Mouse (Mus musculus): ENCODE results near the gene Mgl2. TPM values are rescaled to one million over a fixed set of nuclear protein-coding genes. Genes with fewer than 3 reads are reported as not detected.

The Mgl2 gene
- polyA plus RNA-seq, 1 experiment from 2014 or later, result 6.0 TPM

DNA sequence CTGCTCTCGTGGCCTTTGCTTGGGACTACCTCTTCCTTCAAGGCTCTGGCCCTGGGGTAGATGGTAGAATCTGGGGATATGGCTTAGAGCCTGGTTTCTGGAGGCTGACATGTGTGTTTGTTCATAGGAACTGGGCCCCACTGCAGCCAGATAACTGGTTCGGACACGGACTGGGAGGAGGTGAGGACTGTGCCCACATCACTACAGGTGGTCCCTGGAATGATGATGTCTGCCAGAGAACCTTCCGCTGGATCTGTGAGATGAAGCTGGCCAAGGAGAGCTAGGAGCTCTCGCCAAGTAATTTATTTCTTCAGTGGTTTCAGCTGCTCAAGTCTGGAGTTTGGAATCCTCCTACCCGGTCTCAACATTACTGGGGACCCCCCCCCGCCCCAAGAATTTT lies 40.2 kb downstream of the Mgl2 start:
- no peak for DNase-seq (ENCODE audit: low spot score)

DNA sequence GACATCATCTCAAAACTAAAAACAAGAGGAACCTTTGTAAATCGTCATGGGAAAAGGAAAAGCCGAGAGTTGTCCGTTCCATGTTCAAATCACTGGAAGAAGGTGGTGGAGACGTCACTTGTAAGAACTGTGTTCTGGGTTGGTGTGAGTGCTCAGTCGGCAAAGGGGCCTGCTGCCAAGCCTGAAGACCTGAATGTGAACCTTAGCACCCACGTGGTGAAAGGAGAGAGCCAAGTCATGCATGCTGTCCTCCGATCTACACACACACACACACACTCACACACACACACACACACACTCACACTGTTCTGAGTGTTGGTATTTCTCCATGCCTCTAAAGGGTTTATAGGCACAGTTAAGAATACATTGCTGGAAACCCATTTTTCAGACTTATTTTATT lies 41.1 kb downstream of the Mgl2 start:
- DNase-seq (ENCODE audit: low spot score), result no peak

DNA sequence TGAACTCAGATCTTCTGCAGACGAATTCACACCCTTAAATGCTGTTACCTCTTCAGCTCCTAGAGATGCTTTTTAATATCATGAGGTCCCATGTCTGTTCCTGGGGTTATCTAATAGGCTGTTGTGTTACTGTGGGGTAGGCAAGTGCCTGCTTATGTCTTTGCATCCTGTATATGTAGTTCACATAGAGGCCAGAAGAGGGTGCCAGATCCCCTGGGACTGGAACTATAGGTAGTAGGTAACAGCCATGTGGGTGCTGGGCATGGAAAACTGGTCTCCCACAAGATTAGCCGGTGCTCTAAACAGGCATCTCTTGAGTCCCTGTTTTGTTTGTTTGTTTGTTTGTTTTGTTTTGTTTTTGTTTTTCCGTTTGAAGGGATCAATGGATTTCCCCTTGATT lies 41.7 kb downstream of the Mgl2 start:
- peak; percentile 63 for DNase-seq (ENCODE audit: low spot score)

DNA sequence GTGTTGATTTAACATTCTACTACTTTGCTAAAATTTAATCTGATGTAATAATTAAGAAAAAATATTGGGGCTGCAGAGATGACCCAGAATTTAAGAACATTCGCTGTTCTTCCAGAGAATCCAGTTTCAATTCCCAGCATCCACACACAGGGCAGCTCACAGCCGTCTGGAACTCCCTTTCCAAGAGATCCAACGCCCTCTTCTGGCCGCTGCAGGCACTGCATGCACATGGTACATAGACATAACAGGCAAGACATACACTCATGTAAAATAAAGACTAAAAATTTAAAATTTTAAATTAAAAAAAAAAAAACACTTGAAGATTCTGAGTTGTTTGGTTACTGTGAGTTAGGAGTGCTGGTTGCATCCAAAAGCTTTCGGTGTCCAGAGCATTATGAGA lies 42.2 kb downstream of the Mgl2 start:
- DNase-seq (ENCODE audit: low spot score), result no peak

DNA sequence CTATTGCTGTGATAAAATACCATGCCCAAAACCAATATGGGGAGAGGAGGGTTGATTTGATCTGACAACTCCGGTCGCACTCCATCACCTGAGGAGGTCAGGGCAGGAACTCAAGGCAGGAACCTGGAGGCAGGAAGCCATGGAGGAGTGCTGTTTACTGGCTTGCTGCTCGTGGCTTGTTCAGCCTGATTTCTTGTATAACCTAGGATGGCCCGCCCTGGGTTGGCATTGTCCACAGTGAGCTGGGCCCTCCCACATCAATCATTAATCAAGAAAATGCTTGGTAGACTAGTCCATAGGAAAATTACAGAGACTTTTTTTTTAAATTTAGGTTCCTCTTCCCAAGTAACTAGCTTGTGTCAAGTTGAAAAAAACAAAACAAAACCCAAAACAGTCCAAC lies 44.4 kb downstream of the Mgl2 start:
- DNase-seq (ENCODE audit: low spot score), result no peak

DNA sequence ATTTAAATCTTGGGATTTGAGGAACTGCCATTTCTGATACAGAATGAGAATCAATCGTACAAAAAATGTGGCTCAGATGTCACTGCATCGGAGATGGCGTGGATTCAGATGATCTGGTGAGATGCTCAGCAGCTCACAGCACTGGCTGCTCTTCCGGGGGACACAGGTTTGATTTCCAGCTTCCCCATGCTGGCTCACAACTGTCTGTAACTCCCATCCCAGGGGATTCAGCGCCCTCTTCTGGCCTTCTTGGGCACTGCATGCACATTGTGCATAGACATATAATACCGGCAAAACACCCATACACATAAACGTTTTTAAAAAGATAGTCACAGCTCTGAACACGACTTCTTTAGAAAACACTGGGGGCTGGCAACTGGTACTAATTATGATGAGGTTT lies 47.5 kb downstream of the Mgl2 start:
- no peak for DNase-seq (ENCODE audit: low spot score)

DNA sequence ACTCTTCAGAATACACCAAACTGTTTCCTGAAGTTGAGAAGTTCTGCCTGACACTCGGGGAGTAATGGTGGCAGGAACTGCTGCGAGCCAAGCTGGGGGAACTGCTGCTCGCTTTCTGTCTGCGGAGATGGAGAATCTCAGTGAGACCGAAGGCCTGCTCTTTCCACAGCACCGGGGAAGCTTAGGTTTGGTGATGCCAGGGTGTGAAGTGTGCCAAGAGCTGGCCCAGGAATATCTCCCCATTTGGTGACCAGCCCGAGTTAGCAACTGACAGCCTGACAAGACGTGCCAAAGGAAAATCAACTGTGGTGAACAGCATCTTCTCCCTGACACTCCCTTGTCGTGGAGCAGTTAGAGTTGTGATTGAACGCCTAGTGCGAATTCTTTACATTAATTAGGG lies 48.2 kb downstream of the Mgl2 start:
- no peak for DNase-seq (ENCODE audit: low spot score)

DNA sequence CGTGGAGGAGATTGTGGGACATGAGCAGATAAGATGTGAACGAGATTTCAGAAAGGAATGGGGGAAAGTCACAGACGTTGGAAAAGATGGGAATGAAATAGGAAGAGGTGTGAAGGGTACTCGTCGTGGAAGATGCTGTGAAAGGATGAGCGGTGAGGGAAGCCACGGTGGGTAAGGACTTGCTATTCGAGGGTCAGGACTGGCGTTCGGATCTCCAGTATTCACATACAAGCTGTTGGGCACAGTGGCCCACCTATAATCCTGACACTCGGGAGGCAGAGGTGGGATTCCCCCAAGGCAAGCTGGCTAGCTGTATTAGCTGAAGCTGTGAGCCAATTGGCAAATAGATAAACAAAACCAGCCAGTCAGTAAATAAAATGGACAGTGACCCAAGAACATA lies 48.6 kb downstream of the Mgl2 start:
- no peak for DNase-seq (ENCODE audit: low spot score)

DNA sequence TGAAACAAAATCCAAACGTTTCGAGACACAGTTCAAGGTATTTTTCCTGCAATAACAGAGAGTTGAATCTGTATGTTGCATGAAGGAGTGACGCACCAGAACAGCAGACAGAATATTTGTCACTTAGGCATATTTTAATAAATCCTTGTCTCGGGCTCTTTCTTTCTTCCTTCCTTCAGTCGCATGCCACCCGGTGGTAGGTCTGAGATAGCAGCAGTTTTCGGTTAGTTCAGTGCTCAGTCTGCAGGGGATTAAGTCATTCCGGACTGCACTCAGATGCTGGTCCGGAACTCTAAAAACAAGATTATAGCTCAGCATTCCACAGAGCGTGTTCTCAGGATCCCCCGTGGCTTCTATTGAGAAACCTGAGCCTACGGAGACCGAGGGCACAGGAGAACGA lies 49.3 kb downstream of the Mgl2 start:
- peak; percentile 20 for DNase-seq (ENCODE audit: low spot score)

DNA sequence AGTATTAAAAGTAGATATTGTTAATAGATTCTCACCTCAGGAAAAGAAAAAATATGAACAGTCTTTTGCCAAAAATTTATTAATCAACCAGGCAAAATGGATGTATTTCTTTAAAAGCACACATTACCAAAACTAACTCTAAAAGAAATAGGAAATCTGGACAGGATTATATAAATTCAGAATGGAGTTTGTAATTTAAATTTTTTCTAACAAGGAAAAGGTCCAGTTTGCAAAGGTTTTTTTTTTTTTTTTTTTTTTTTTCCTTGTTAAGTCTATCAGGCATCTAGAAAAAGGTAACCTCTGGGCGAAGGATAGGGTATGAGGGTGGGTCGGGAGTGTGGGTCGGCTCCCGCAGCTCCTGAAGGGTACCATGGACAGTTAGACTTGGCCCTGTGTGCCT lies 50.4 kb downstream of the Mgl2 start:
- DNase-seq (ENCODE audit: low spot score), result no peak

DNA sequence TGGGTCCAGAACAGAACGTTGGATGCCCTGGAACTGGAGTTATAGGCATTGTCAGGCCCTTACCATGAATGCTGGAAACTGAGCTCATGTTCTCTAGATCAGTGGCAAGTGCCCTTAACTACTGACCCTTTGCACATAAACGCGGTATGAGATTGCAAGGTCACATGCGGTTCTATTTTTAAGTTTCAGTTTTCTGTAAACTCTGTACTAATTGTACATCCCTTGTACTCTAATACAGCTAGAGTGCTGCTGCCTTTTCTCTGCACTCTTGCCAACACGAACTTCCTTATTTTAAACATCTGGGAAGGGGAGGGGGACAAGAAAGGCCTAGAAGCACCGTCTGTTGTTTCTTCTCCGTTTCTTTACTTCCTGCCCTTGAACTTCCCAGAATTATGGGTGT lies 55.0 kb downstream of the Mgl2 start:
- no peak for DNase-seq (ENCODE audit: low spot score)

Other genes with a start within 250 kb of the Mgl2 start
- 1.7 and 2.3 TPM in 2 replicates for gene Kctd11, start 248.9 kb upstream of the Mgl2 start, polyA plus RNA-seq (2015; fragmentation: Nextera tagmentation; extraction: Ambion mirVana)
- 150 and 176 TPM in 2 replicates for gene Acap1, start 234.8 kb upstream of the Mgl2 start, polyA plus RNA-seq (2015; fragmentation: Nextera tagmentation; extraction: Ambion mirVana)
- 19.8 and 26.0 TPM in 2 replicates for gene 2810408A11Rik, start 229.3 kb upstream of the Mgl2 start, polyA plus RNA-seq (2015; fragmentation: Nextera tagmentation; extraction: Ambion mirVana)
- 6.2 and 7.5 TPM in 2 replicates for gene Neurl4, start 229.3 kb upstream of the Mgl2 start, polyA plus RNA-seq (2015; fragmentation: Nextera tagmentation; extraction: Ambion mirVana)
- gene Gps2, start 216.4 kb upstream of the Mgl2 start, polyA plus RNA-seq (2015; fragmentation: Nextera tagmentation; extraction: Ambion mirVana), result 94.8 and 106 TPM in 2 replicates
- 2,117 and 2,260 TPM in 2 replicates for gene Eif5a, start 208.4 kb upstream of the Mgl2 start, polyA plus RNA-seq (2015; fragmentation: Nextera tagmentation; extraction: Ambion mirVana)
- gene Ybx2, start 194.5 kb upstream of the Mgl2 start, polyA plus RNA-seq (2015; fragmentation: Nextera tagmentation; extraction: Ambion mirVana), result 2.6 and 3.6 TPM in 2 replicates
- 11.7 and 11.9 TPM in 2 replicates for gene Slc2a4, start 182.1 kb upstream of the Mgl2 start, polyA plus RNA-seq (2015; fragmentation: Nextera tagmentation; extraction: Ambion mirVana)
- gene Cldn7, start 165.6 kb upstream of the Mgl2 start, polyA plus RNA-seq (2015; fragmentation: Nextera tagmentation; extraction: Ambion mirVana), result 14.4 and 14.8 TPM in 2 replicates
- 24.1 and 25.6 TPM in 2 replicates for gene Ctdnep1, start 149.2 kb upstream of the Mgl2 start, polyA plus RNA-seq (2015; fragmentation: Nextera tagmentation; extraction: Ambion mirVana)
- gene Elp5, start 147.8 kb upstream of the Mgl2 start, polyA plus RNA-seq (2015; fragmentation: Nextera tagmentation; extraction: Ambion mirVana), result 92.6 and 98.6 TPM in 2 replicates
- gene Gabarap, start 139.2 kb upstream of the Mgl2 start, polyA plus RNA-seq (2015; fragmentation: Nextera tagmentation; extraction: Ambion mirVana), result 400 and 425 TPM in 2 replicates
- 52.2 and 61.3 TPM in 2 replicates for gene Phf23, start 134.6 kb upstream of the Mgl2 start, polyA plus RNA-seq (2015; fragmentation: Nextera tagmentation; extraction: Ambion mirVana)
- 20.6 and 21.0 TPM in 2 replicates for gene Dvl2, start 129.7 kb upstream of the Mgl2 start, polyA plus RNA-seq (2015; fragmentation: Nextera tagmentation; extraction: Ambion mirVana)
- 105 and 107 TPM in 2 replicates for gene Acadvl, start 114.9 kb upstream of the Mgl2 start, polyA plus RNA-seq (2015; fragmentation: Nextera tagmentation; extraction: Ambion mirVana)
- 3.8 and 6.6 TPM in 2 replicates for gene Dlg4, start 113.4 kb upstream of the Mgl2 start, polyA plus RNA-seq (2015; fragmentation: Nextera tagmentation; extraction: Ambion mirVana)
- 0.31 and 0.49 TPM in 2 replicates for gene Asgr1, start 76.2 kb upstream of the Mgl2 start, polyA plus RNA-seq (2015; fragmentation: Nextera tagmentation; extraction: Ambion mirVana)
- 0.26 and 0.42 TPM in 2 replicates for gene Asgr2, start 37.7 kb upstream of the Mgl2 start, polyA plus RNA-seq (2015; fragmentation: Nextera tagmentation; extraction: Ambion mirVana)
- 3.6 and 3.7 TPM in 2 replicates for gene Clec10a, start 25.9 kb downstream of the Mgl2 start, polyA plus RNA-seq (2015; fragmentation: Nextera tagmentation; extraction: Ambion mirVana)
- 1.2 and 1.9 TPM in 2 replicates for gene Slc16a11, start 82.4 kb downstream of the Mgl2 start, polyA plus RNA-seq (2015; fragmentation: Nextera tagmentation; extraction: Ambion mirVana)
- gene Slc16a13, start 90.7 kb downstream of the Mgl2 start, polyA plus RNA-seq (2015; fragmentation: Nextera tagmentation; extraction: Ambion mirVana), result 2.3 and 2.4 TPM in 2 replicates
- gene Bcl6b, start 99.5 kb downstream of the Mgl2 start, polyA plus RNA-seq (2015; fragmentation: Nextera tagmentation; extraction: Ambion mirVana), result 1.9 and 2.2 TPM in 2 replicates
- gene 0610010K14Rik, start 107.6 kb downstream of the Mgl2 start, polyA plus RNA-seq (2015; fragmentation: Nextera tagmentation; extraction: Ambion mirVana), result 174 and 191 TPM in 2 replicates
- gene Gm21988, start 109.5 kb downstream of the Mgl2 start, polyA plus RNA-seq (2015; fragmentation: Nextera tagmentation; extraction: Ambion mirVana), result 13.0 and 13.9 TPM in 2 replicates
- 355 and 365 TPM in 2 replicates for gene Rnasek, start 109.5 kb downstream of the Mgl2 start, polyA plus RNA-seq (2015; fragmentation: Nextera tagmentation; extraction: Ambion mirVana)
- gene Alox12, start 125.0 kb downstream of the Mgl2 start, polyA plus RNA-seq (2015; fragmentation: Nextera tagmentation; extraction: Ambion mirVana), result 0.54 and 0.61 TPM in 2 replicates
- gene Alox12e, start 192.3 kb downstream of the Mgl2 start, polyA plus RNA-seq (2015; fragmentation: Nextera tagmentation; extraction: Ambion mirVana), result 30.8 and 37.8 TPM in 2 replicates
- gene Alox15, start 221.7 kb downstream of the Mgl2 start, polyA plus RNA-seq (2015; fragmentation: Nextera tagmentation; extraction: Ambion mirVana), result 5.2 and 5.9 TPM in 2 replicates